Mouse (Mus musculus) urinary bladder, postnatal 36 days (tissue): ENCODE measurements around the gene Chmp2a.
"Not testable (repeated sequence)": the region's sequence is repeated elsewhere in the genome, so short reads cannot be mapped to it uniquely, and the experiment has no call there.

Source experiments
- DNase-seq, 2 experiments: peaks; one replicate each; pipeline ENCODE4 v3.0.0; 2022; ENCODE audit warnings: low spot score in 2 of 2, mixed read lengths in 1 of 2

Chmp2a gene

GRCm38 (mm10) chr7:13034148-13034977 lies at the start of gene Chmp2a:
TSS of gene Chmp2a (minus strand) at chr7:13034807.
- DNase-seq, result peak; percentile 97

DNA sequence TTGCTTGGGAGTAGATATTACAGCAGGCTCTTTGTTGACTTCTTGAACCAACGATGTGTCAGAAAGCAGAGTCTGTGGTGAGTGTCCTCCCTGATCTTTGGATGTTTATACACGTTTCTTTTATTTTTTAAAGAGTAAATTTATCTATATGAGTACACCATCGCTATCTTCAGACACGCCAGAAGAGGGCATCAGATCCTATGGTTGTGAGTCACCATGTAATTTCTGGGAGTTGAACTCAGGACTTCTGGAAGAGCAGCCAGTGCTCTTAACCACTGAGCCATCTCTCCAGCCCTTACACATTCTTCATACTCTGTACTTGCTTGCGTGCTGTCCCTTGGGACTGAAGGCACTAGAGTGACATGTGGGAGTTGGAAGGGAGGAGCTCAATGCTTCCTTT lies 37.7 kb upstream of the Chmp2a start:
- no peak for DNase-seq

DNA sequence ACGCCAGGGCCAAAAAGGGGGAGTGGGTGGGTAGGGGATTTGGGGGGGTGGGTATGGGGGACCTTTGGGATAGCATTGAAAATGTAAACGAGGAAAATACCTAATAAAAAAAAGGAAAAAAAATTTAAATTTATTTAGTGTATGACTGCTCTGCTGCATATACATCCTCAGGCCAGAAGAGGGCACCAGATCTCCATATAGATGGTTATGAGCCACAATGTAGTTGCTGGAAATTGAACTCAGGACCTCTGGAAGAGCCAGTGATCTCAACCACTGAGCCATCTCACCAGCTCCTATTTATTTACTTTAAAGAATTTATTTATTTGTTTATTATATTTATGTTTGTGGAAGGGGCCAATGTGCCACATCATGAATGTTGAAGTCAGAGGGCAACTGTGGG lies 28.8 kb upstream of the Chmp2a start:
- DNase-seq, result not testable (repeated sequence)

DNA sequence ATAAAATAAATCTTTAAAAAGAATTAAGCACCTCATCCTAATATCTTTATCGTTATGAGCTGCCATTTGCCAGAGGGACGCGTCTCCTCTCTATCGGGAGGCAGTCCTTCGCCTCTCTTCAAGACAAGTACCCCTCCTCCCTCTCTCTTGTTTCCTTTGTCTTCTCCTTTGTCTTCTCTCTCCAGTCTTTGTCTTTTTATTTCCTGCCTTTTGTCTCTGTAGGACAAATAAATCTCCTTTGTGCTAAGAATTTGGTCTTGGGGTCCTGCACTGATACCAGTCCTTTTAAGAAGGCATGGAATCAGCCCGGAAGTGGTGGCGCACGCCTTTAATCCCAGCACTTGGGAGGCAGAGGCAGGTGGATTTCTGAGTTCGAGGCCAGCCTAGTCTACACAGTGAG lies 24.9 kb upstream of the Chmp2a start:
- no peak for DNase-seq

DNA sequence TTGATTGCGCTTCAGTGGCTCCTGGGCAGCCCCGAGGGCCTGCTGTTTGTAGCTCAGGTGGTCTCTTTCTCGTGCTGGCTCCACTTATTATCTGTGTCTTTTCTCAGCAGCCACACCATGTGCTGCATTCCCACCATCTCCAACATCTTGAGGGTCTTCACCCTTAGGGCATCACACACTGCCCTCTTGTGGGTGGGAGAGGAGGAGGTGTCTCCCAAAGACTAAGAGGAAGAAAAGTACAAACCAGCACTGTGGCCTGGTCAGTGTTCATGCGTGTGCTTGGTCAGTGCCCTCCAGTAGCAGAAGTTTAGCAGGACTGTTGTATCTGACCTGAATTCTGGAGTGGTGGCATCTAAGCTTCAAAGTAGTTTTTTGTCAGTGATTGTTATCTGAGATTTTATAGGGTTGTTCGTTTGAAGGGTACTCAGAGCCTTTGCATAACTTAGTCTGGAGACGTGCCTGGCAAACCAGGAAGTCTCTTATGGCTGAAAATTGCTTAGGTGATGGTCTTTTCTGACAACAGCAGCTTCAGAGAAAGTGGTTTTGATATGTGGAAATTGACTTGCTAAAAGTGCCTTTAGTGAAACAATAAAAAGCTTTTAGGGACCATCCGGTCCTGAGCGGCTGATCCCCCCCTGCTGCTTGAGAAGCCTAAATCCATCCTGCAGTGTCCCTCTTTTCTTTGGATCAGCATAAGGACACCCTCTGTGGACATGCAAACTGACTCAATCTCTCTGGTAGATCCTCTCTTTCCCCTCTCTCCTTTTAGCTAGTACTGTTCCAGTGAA lies 22.5 kb upstream of the Chmp2a start:
- DNase-seq, result no peak

DNA sequence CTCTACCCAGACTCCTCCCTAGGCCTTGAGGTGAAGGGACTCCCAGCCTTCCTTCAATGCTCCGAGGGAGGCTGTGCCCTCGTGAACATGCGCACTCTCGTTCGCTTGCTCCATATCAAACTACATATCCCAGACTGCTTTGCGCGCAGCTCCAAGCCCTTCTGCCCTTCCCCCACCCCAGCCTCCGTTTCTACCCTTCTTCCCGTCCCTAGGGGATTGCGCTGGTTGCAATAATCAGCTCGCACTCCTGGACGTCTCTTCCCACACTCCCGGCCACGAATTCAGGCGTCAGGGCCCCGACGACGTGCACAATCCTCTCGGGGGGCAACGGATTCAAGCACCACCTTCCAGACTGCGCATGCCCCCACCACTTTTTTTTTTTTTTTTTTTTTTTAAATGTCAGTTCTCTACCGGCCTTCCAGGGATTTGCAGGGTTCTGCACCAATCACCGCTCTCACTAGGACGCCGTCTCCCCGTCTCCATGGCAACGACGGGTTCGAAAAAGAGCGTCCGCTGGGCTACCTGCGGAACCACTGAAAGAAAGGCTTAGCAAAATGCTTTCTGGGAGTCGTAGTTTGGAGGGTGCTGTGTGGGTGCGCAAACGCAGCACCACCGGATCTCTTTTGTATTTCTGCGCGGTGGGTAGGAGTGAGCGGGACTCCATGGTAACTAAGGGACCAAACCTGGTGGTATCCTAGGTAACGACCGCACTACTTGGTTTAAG lies 19.8 kb upstream of the Chmp2a start, which contains the start of gene Mzf1:
Gene Mzf1 (minus strand): TSS at position 478 of the 724 bp plus-strand sequence.
- peak; percentile 88 to 91 for DNase-seq

GRCm38 (mm10) chr7:13053961-13054286 lies 19.3 kb upstream of the Chmp2a start:
- no peak for DNase-seq

DNA sequence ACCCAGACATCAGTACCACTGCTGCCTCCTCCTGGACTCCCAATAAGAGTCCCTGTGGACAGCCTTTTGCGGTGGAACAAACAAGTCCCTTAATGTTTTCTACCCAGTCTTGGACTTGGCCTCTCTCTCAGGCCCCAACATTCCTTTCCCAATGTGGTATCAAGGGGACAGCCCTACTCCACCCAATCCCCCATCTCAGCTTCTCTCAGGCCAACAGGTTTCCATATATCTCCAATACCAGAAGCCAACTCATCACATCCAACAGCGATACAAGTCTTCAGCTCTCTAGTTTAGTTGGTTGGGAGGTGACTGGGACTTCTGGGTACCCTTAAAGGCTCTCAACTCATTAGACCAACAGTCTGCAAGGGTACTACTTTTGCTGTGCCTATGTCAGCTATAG lies 18.9 kb upstream of the Chmp2a start:
- DNase-seq, result no peak

DNA sequence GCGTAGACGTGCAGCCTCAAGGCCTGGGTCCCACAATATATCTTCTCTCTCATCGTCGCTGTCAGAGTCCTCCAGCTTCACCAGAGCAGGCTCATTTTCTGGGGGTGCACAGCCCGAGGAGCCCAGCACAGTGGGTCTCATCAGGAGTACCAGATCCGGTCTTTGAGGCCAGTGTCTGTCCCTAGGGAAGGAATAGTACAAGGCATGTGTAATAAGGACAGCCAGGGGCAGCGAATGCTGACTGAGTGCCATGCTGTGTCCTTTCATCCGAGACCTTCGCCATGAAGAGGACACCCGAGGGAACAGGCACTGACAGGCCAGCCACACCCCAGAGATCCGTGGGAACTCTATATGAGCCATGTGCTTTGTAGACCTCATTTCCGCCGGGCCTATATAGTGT lies 18.4 kb upstream of the Chmp2a start:
- DNase-seq, result no peak

DNA sequence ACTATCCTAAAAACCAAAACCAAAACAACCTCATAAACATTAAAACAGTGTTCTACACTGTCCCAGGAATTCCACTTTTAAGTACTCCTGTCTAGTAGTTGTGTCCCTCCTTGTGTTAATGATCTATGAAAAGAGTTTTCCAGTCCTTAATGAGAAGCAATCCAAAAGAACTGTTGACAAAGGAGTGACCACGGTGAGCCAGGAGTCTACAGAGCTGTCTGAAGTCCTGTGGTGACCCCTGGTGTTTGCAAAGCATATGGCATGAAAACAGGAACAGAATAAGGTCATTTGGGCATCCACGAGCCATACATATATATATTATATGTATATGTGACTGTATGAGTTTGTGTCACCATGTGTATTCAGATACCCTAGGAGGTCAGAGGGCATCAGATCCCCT lies 11.5 kb upstream of the Chmp2a start:
- DNase-seq, result peak; percentile 57 to 65

DNA sequence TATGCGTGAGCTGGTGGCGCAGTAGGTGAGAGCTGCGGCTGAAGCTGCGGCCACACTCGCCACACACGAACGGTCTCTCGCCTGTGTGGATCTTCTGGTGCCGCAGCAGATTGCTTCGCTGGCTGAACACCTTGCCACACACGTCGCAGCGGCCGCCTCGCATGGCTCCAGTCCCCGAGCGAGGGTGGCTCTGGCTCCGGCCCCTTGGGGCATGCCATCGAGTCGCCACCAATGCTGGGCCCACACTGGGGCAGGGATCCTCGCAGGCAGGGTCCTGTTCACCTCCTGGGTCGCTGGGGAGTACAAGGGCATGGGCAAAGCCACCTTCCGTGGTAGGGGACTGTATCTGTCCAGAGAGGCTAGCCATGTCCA lies 9.6 kb upstream of the Chmp2a start:
- no peak for DNase-seq

- DNase-seq, result no peak
Measured at GRCm38 (mm10) chr7:13043445-13044253, 9.0 kb upstream of the Chmp2a start.

GRCm38 (mm10) chr7:13043120-13043444 lies 8.5 kb upstream of the Chmp2a start:
- no peak for DNase-seq

DNA sequence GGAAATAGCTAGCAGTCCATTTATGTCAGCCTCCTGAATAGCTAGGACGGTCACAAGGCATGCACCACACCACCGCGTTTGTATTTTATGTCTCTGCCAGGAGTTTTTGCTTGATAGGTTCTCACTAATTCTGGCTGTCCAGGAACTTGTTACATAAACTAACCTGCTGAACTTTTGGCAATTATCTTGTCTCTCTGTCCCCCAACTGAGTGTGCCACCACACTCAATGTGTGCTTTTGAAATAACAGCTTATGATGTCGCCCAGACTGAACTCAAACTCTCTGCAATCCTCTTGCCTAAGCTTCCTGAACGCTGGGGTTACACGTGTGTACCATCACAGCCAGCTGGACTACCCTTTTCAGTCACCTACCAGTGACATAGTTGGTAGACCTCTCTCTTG lies 7.9 kb upstream of the Chmp2a start:
- DNase-seq, result no peak

GRCm38 (mm10) chr7:13041256-13041655 lies 6.6 kb upstream of the Chmp2a start:
- DNase-seq, result no peak

GRCm38 (mm10) chr7:13039181-13039580 lies 4.6 kb upstream of the Chmp2a start:
- no peak for DNase-seq

DNA sequence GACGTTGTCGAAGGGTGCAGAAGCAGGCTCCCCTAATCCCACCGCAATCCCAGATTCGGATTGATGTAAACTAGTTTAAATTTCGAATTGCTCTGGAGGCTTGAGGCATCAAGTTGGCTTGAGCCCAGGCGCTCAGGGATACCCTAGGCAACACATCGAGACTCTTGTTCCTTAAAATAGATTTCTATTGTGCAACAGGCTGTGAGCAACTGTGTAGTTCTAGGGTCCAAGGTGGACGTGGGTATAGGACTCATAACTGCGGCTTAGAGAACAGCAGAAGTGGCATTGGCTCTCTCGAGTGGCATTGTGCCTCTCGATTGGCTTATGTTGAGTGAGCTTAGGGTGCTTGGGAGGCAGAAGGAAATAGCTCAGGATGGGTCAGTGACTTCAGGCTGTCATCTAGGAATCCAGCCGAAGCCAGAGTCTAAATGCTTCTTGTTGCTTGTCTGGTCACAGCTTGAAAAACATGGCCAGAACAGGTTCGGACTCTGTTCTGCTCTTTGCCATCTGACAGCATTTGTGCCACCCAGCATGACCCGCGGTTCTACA lies 4.1 kb upstream of the Chmp2a start:
- no peak for DNase-seq

GRCm38 (mm10) chr7:13037901-13038555 lies 3.4 kb upstream of the Chmp2a start, which contains the start of gene Ube2m:
TSS of gene Ube2m (minus strand) at chr7:13038275.
- peak; percentile 97 to 99 for DNase-seq

GRCm38 (mm10) chr7:13037366-13037765 lies 2.8 kb upstream of the Chmp2a start:
- peak in 1 of 2 experiments; percentile 30 for DNase-seq

GRCm38 (mm10) chr7:13036806-13037205 lies 2.2 kb upstream of the Chmp2a start:
- no peak for DNase-seq
